Mouse (Mus musculus) intestine, embryonic 15.5 days (tissue): ENCODE measurements around the gene Anxa11. TPM values are rescaled to one million over a fixed set of nuclear protein-coding genes. Genes with fewer than 3 reads are reported as not detected.
"Not testable (repeated sequence)": the region's sequence is repeated elsewhere in the genome, so short reads cannot be mapped to it uniquely, and the experiment has no call there.

ENCODE experiments used
- ATAC-seq: fragments of 200-750 bp; cut with Nextera tagmentation; 2 replicates; pipeline ENCODE4 v1.8.0; 2017; ENCODE audit warnings: moderate TSS enrichment, moderate library complexity
- H3K27ac ChIP-seq: fragments of 300-500 bp; sonication (generic); 2 replicates; pipeline ENCODE4 v1.5.1; 2015; ENCODE audit warnings: mild to moderate bottlenecking, inconsistent platforms
- H3K27me3 ChIP-seq: fragments of 300-500 bp; sonication (generic); replicated peaks from 2 replicates; pipeline ENCODE4 v1.6.1; 2015; ENCODE audit warnings: inconsistent platforms
- H3K36me3 ChIP-seq: fragments of 300-500 bp; sonication (generic); 2 replicates; pipeline ENCODE4 v1.6.1; 2015; ENCODE audit warnings: inconsistent platforms
- H3K4me1 ChIP-seq: fragments of 300-500 bp; sonication (generic); replicated peaks from 2 replicates; pipeline ENCODE4 v1.6.1; 2015; ENCODE audit warnings: inconsistent platforms
- H3K4me2 ChIP-seq: fragments of 300-500 bp; sonication (generic); replicated peaks from 2 replicates; pipeline ENCODE4 v1.6.1; 2015; ENCODE audit warnings: mild to moderate bottlenecking, inconsistent platforms
- H3K4me3 ChIP-seq: fragments of 300-500 bp; sonication (generic); replicated peaks from 2 replicates; pipeline ENCODE4 v1.5.1; 2015; ENCODE audit warnings: inconsistent platforms
- H3K9ac ChIP-seq: fragments of 300-500 bp; sonication (generic); 2 replicates; pipeline ENCODE4 v1.6.1; 2015; ENCODE audit warnings: inconsistent platforms
- H3K9me3 ChIP-seq: fragments of 300-500 bp; sonication (generic); 2 replicates; pipeline ENCODE4 v1.6.1; 2016; ENCODE audit warnings: inconsistent platforms
- WGBS: fragments of 180-500 bp; shearing (Covaris S2); methylation state at CpG from one replicate; pipeline ENCODE4 v1.1.7; 2015; 5-methylcytosine and 5-hydroxymethylcytosine counted together
- polyA plus RNA-seq: library from polyadenylated mRNA; unstranded; fragments of >200 nt; fragmentation: Nextera tagmentation; extraction: Ambion mirVana; gene quantifications from 2 replicates; pipeline ENCODE4 v1.2.1, GENCODE M21; 2015

Anxa11 gene
- polyA plus RNA-seq, 1 experiment from 2014 or later: 72.2 TPM

DNA sequence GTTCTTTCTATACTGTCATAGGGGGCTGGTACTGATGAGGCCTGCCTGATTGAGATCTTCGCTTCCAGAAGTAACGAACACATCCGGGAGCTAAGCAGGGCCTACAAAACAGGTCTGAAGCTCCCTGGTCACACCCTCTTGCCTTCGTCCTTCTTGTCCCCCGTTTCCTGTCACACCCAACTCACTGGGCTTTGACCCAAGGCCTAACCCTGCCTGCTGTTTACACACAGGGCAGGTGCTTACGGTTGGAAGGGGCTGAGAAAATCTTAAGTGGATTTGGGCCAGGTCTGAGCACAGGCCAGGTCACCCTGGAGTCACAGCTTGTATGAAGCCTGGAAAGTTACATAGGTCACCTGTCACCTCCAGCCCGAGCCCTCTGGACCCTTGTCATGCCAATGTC, 34.7 kb downstream of the Anxa11 start:
- no CpG with 5 or more reads among the region's 7 CpGs for WGBS
- not testable (repeated sequence) for H3K9me3 ChIP-seq, H3K27me3 ChIP-seq, H3K4me1 ChIP-seq, ATAC-seq, H3K4me3 ChIP-seq, H3K4me2 ChIP-seq, H3K27ac ChIP-seq, H3K9ac ChIP-seq, H3K36me3 ChIP-seq

- not testable (repeated sequence) for H3K36me3 ChIP-seq, H3K27me3 ChIP-seq, H3K4me1 ChIP-seq, H3K27ac ChIP-seq, H3K9ac ChIP-seq, H3K9me3 ChIP-seq, H3K4me2 ChIP-seq, H3K4me3 ChIP-seq
- ATAC-seq: 0 out of 2 replicates have a peak, but pooled peaks have one; percentile 45
- no CpG with 5 or more reads among the region's 9 CpGs for whole genome bisulfite sequencing
Measured at GRCm38 (mm10) chr14:25881769-25882168, 39.8 kb downstream of the Anxa11 start.

DNA sequence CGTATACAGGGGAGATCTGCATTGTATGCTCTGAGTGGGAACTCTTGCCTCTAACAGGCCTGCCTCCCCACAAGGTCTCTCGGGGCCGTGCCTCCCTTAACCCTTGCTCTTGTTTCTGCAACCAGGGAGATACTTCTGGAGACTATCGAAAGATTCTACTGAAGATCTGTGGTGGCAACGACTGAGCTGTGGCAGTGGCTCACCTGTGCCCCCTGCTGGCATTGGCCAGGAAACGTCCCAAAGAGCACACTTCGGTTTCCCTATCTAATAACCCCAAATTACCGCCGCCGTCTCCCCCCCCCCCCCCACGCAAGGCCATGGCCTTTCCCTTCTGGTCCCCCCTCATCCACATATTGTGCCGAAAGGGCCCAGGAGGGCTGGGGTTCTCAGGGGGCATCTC, 43.9 kb downstream of the Anxa11 start:
- not testable (repeated sequence) for H3K27me3 ChIP-seq, H3K9me3 ChIP-seq, H3K4me3 ChIP-seq, H3K9ac ChIP-seq, H3K4me1 ChIP-seq, H3K4me2 ChIP-seq, H3K27ac ChIP-seq, H3K36me3 ChIP-seq, ATAC-seq
- WGBS: no CpG with 5 or more reads among the region's 12 CpGs

GRCm38 (mm10) chr14:25894566-25894965, 52.6 kb downstream of the Anxa11 start:
- not testable (repeated sequence) for H3K9ac ChIP-seq, H3K27ac ChIP-seq, H3K9me3 ChIP-seq, H3K36me3 ChIP-seq, H3K27me3 ChIP-seq, H3K4me2 ChIP-seq, H3K4me3 ChIP-seq, H3K4me1 ChIP-seq
- no CpG with 5 or more reads among the region's 3 CpGs for WGBS
- peak; percentile 51; the same call in 1 of the 2 replicates for ATAC-seq

DNA sequence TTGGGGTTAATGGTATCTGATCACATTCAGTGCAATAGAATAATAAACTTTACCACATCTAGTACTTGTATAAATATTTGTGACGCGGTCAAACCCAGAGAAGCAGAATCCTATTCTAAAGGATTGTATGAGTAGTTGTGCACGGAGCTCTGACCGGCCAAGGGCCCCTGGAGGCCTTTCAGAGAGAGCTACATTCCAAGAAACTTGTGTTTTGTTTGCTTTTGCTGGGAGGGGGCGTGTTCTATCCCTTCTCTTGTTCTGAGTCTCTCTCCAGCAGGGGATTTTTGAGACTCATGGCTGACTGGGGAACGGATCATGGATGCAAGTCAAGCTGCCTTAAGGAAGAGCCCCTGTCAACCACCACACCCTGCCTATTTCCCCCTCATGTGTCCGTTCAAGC, 53.7 kb downstream of the Anxa11 start:
- ATAC-seq, H3K4me1 ChIP-seq, H3K9ac ChIP-seq, H3K4me2 ChIP-seq, H3K4me3 ChIP-seq, H3K36me3 ChIP-seq, H3K27ac ChIP-seq, H3K9me3 ChIP-seq, H3K27me3 ChIP-seq: not testable (repeated sequence)
- WGBS: no CpG with 5 or more reads among the region's 7 CpGs

GRCm38 (mm10) chr14:25903000-25903399, 61.0 kb downstream of the Anxa11 start, which contains the start of gene Plac9a:
Gene Plac9a (minus strand): TSS chr14:25903100.
- H3K9ac ChIP-seq, H3K36me3 ChIP-seq, H3K27me3 ChIP-seq, H3K4me2 ChIP-seq, H3K4me1 ChIP-seq, H3K27ac ChIP-seq, ATAC-seq, H3K4me3 ChIP-seq, H3K9me3 ChIP-seq: not testable (repeated sequence)
- no CpG with 5 or more reads among the region's 10 CpGs for WGBS

DNA sequence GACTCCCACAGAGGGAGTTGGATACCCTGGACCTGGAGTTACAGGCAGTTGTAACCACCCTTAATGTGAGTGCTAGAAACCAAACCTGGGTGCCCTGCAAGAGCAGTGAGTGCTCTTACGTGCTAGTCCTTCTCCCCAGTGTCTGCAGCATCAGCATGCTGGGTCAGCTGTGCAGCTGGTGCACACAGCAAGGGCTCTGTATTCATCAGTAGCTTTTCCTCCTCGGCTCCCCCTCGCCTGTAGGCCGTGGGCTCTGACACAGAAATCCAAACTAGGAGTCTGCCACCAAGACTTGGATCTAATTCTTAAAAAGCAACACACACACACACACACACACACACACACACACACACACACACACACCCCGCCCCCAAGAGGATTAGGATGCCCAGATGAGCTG, 63.3 kb downstream of the Anxa11 start:
- not testable (repeated sequence) for H3K9me3 ChIP-seq, H3K9ac ChIP-seq, H3K27ac ChIP-seq, H3K4me2 ChIP-seq, H3K4me3 ChIP-seq, H3K27me3 ChIP-seq, H3K36me3 ChIP-seq, ATAC-seq, H3K4me1 ChIP-seq
- no CpG with 5 or more reads among the region's 5 CpGs for WGBS

DNA sequence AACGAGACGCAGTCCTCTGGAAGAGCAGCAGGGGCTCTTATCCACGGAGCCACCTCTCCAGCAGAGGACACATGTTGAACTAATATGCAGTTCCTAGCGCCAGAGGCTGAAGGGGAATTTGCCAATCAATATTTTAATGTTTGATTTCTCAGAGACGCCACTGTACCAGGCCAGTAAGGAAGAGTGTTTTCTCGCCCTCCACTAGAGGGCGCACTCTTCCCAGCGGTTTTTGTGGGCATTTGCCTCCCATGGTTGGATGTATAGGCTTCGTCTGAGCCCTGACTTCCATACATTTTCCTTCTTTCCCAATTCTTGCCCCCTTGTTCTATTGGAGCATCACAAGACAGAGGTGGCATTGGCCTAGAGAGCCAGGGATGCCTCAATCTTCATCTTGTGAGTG, 65.3 kb downstream of the Anxa11 start:
- not testable (repeated sequence) for H3K36me3 ChIP-seq, H3K4me1 ChIP-seq, ATAC-seq, H3K27me3 ChIP-seq, H3K27ac ChIP-seq, H3K9me3 ChIP-seq, H3K9ac ChIP-seq, H3K4me3 ChIP-seq, H3K4me2 ChIP-seq
- no CpG with 5 or more reads among the region's 9 CpGs for WGBS

DNA sequence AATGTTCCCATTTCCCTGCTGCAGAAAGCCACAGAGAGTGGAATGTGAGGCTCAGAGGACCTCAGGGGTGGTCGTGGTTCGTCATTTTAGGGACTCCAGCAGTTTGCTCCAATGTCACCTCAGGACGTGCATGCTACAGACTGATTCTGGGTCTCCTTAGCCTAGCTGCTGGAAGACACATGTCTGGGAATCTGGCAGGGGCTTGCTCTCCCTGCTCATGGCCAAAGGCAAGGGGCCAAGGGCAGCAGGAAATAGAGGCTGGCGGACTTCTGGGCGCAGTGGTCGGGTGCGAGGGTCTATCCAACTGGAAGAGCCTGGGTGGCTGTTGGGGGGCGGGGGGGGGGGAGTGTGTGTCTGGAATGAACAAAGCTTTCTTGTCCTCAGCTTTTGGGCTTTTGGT, 67.0 kb downstream of the Anxa11 start:
- H3K36me3 ChIP-seq, H3K4me2 ChIP-seq, H3K27ac ChIP-seq, ATAC-seq, H3K4me3 ChIP-seq, H3K4me1 ChIP-seq, H3K9me3 ChIP-seq, H3K27me3 ChIP-seq, H3K9ac ChIP-seq: not testable (repeated sequence)
- no CpG with 5 or more reads among the region's 8 CpGs for WGBS

GRCm38 (mm10) chr14:25918427-25919170, 76.6 kb downstream of the Anxa11 start:
- H3K4me1 ChIP-seq, H3K9ac ChIP-seq, H3K4me3 ChIP-seq, H3K27ac ChIP-seq, H3K4me2 ChIP-seq, H3K9me3 ChIP-seq, H3K27me3 ChIP-seq, H3K36me3 ChIP-seq, ATAC-seq: not testable (repeated sequence)
- no CpG with 5 or more reads among the region's 5 CpGs for WGBS

- ATAC-seq: peak; percentile 96
- not testable (repeated sequence) for H3K4me2 ChIP-seq, H3K4me3 ChIP-seq, H3K27me3 ChIP-seq, H3K27ac ChIP-seq, H3K36me3 ChIP-seq, H3K9ac ChIP-seq, H3K9me3 ChIP-seq, H3K4me1 ChIP-seq
- WGBS: no CpG with 5 or more reads among the region's 44 CpGs
Measured at GRCm38 (mm10) chr14:25926814-25927561, 85.0 kb downstream of the Anxa11 start.

DNA sequence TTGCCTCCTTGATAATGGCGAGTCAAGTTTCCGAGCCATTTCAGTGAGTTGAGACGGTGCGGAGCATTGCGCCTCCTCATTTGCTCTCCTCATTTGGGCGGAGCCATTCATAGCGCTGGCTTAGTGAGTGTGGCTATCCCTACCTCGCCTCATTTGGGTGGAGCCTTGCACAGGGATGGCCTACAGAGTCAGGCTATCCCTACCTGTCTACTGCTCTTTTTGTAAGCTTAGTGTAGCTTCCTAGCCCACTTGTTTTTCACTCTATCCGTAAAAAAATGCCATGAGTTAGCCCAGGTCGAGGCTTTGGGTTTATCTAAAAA, 85.6 kb downstream of the Anxa11 start, which contains the start of gene Tmem254a:
TSS of gene Tmem254a (minus strand) at position 111 of the 320 bp plus-strand sequence.
- H3K27me3 ChIP-seq, H3K9me3 ChIP-seq, H3K27ac ChIP-seq, H3K4me1 ChIP-seq, H3K9ac ChIP-seq, H3K4me2 ChIP-seq, H3K4me3 ChIP-seq, H3K36me3 ChIP-seq: not testable (repeated sequence)
- WGBS: no CpG with 5 or more reads among the region's 10 CpGs
- ATAC-seq: peak; percentile 96
